Mouse (Mus musculus) large intestine, adult 2 months (tissue): ENCODE data around the gene Lrrc30. TPM values are rescaled to one million over a fixed set of nuclear protein-coding genes. Genes with fewer than 3 reads are reported as not detected.

ENCODE experiments used
- DNase-seq: peaks from one replicate; pipeline ENCODE4 v3.0.0-alpha.2; 2012; ENCODE audit warnings: low read depth, low spot score
- WGBS: fragments of 180-500 bp; shearing (Covaris S2); methylation state at CpG from one replicate; pipeline ENCODE4 v1.1.7; 2018; 5-methylcytosine and 5-hydroxymethylcytosine counted together
- polyA plus RNA-seq: library from polyadenylated mRNA; depleted of rRNA; stranded (reverse); fragments of >200 nt; gene quantifications from 2 replicates; pipeline ENCODE4 v1.2.3, GENCODE M21; 2012; rRNA removed

Gene Lrrc30
- not detected in 2 replicates for polyA plus RNA-seq

GRCm38 (mm10) chr17:67632676-67633339, at the start of gene Lrrc30:
Lrrc30 (minus strand) TSS chr17:67632723.
- WGBS, result 73% methylated on average over 13 of the region's 13 CpGs
- no peak for DNase-seq

GRCm38 (mm10) chr17:67681084-67681483, 48.6 kb upstream of the Lrrc30 start:
- WGBS, result 64% methylated on average over 6 of the region's 6 CpGs
- DNase-seq, result no peak

- no peak for DNase-seq
- 74% methylated on average over 1 of the region's 1 CpGs for WGBS
Observed at GRCm38 (mm10) chr17:67678576-67678975, 46.1 kb upstream of the Lrrc30 start.

GRCm38 (mm10) chr17:67667981-67668380, 35.5 kb upstream of the Lrrc30 start:
- WGBS, result 8% methylated on average over 3 of the region's 3 CpGs
- no peak for DNase-seq

- 52% methylated on average over 5 of the region's 5 CpGs for WGBS
- DNase-seq, result no peak
Observed at GRCm38 (mm10) chr17:67666981-67667380, 34.5 kb upstream of the Lrrc30 start.

- 56% methylated on average over 3 of the region's 3 CpGs for WGBS
- no peak for DNase-seq
Observed at GRCm38 (mm10) chr17:67664299-67664698, 31.8 kb upstream of the Lrrc30 start.

- 11% methylated on average over 4 of the region's 4 CpGs for WGBS
- DNase-seq, result peak; percentile 6
Observed at GRCm38 (mm10) chr17:67651506-67651905, 19.0 kb upstream of the Lrrc30 start.

GRCm38 (mm10) chr17:67641627-67642026, 9.1 kb upstream of the Lrrc30 start:
- no peak for DNase-seq

- no peak for DNase-seq
- WGBS, result 66% methylated on average over 10 of the region's 10 CpGs
Observed at GRCm38 (mm10) chr17:67638119-67638810, 5.7 kb upstream of the Lrrc30 start.

- 82% methylated on average over 2 of the region's 2 CpGs for WGBS
- DNase-seq, result no peak
Observed at GRCm38 (mm10) chr17:67636951-67637350, 4.4 kb upstream of the Lrrc30 start.

GRCm38 (mm10) chr17:67636304-67636703, 3.8 kb upstream of the Lrrc30 start:
- no peak for DNase-seq
- 69% methylated on average over 3 of the region's 3 CpGs for WGBS

- WGBS, result 49% methylated on average over 3 of the region's 3 CpGs
- DNase-seq, result no peak
Observed at GRCm38 (mm10) chr17:67629746-67630145, 2.8 kb downstream of the Lrrc30 start.

- no peak for DNase-seq
- WGBS, result 21% methylated on average over 13 of the region's 13 CpGs
Observed at GRCm38 (mm10) chr17:67629211-67629657, 3.3 kb downstream of the Lrrc30 start.

GRCm38 (mm10) chr17:67628475-67628874, 4.0 kb downstream of the Lrrc30 start:
- no peak for DNase-seq
- WGBS, result 87% methylated on average over 15 of the region's 15 CpGs

- no peak for DNase-seq
- 53% methylated on average over 5 of the region's 5 CpGs for WGBS
Observed at GRCm38 (mm10) chr17:67625431-67625830, 7.1 kb downstream of the Lrrc30 start.

- 74% methylated on average over 7 of the region's 7 CpGs for whole genome bisulfite sequencing
- no peak for DNase-seq
Observed at GRCm38 (mm10) chr17:67619001-67619400, 13.5 kb downstream of the Lrrc30 start.

GRCm38 (mm10) chr17:67614381-67614780, 18.1 kb downstream of the Lrrc30 start:
- no peak for DNase-seq
- 78% methylated on average over 4 of the region's 5 CpGs for WGBS

GRCm38 (mm10) chr17:67612576-67612975, 19.9 kb downstream of the Lrrc30 start:
- DNase-seq, result no peak
- WGBS, result 44% methylated on average over 1 of the region's 1 CpGs

GRCm38 (mm10) chr17:67612151-67612550, 20.4 kb downstream of the Lrrc30 start:
- DNase-seq, result no peak
- 72% methylated on average over 3 of the region's 3 CpGs for WGBS

- no peak for DNase-seq
- WGBS, result 61% methylated on average over 4 of the region's 4 CpGs
Observed at GRCm38 (mm10) chr17:67604446-67604845, 28.1 kb downstream of the Lrrc30 start.

GRCm38 (mm10) chr17:67602556-67602955, 30.0 kb downstream of the Lrrc30 start:
- 64% methylated on average over 4 of the region's 4 CpGs for WGBS
- no peak for DNase-seq
